Mouse (Mus musculus) mouse embryonic stem cell (cell line): ENCODE measurements around the gene Gatad2b.
"Not testable (repeated sequence)": the region's sequence is repeated elsewhere in the genome, so short reads cannot be mapped to it uniquely, and the experiment has no call there.

Experiments
- in situ Hi-C, 2 experiments: fragments of 300-500 bp; cut with MboI; formaldehyde crosslinking; loops; 1 replicate in 1 of 2; 3 replicates in 1 of 2; pipeline ENCODE4 v1.14.3; 2019 to 2020; ENCODE audit warnings: low sequenced_read_pairs in 2 of 2, low pct_unique_long_range_greater_than_20kb in 1 of 2, mixed read lengths in 1 of 2; ENCODE audit not compliant: unreplicated experiment in 1 of 2

The Gatad2b gene

GRCm38 (mm10) chr3:90293352-90294063 lies 530 bp downstream of the Gatad2b start:
- in situ Hi-C loops: no loop called here

- in situ Hi-C loops: no loop called here
Measured at GRCm38 (mm10) chr3:90294064-90294440, 1.1 kb downstream of the Gatad2b start.

- in situ Hi-C loops: no loop called here
Measured at GRCm38 (mm10) chr3:90294651-90295050, 1.7 kb downstream of the Gatad2b start.

GRCm38 (mm10) chr3:90305801-90306200 lies 12.8 kb downstream of the Gatad2b start:
- in situ Hi-C loops: no loop called here

- in situ Hi-C loops: no loop called here
Measured at GRCm38 (mm10) chr3:90309589-90309988, 16.6 kb downstream of the Gatad2b start.

- in situ Hi-C loops: no loop called here
Measured at GRCm38 (mm10) chr3:90313367-90313766, 20.4 kb downstream of the Gatad2b start.

GRCm38 (mm10) chr3:90314241-90314640 lies 21.3 kb downstream of the Gatad2b start:
- in situ Hi-C loops: no loop called here

- in situ Hi-C loops: no loop called here
Measured at GRCm38 (mm10) chr3:90322289-90322688, 29.3 kb downstream of the Gatad2b start.

- in situ Hi-C loops: no loop called here
Measured at GRCm38 (mm10) chr3:90323119-90323518, 30.1 kb downstream of the Gatad2b start.

- in situ Hi-C loops: no loop called here
Measured at GRCm38 (mm10) chr3:90332485-90332884, 39.5 kb downstream of the Gatad2b start.

GRCm38 (mm10) chr3:90335517-90335916 lies 42.5 kb downstream of the Gatad2b start:
- in situ Hi-C loops: no loop called here

GRCm38 (mm10) chr3:90338190-90338589 lies 45.2 kb downstream of the Gatad2b start:
- in situ Hi-C loops: no loop called here

- in situ Hi-C loops: no loop called here
Measured at GRCm38 (mm10) chr3:90340177-90340576, 47.2 kb downstream of the Gatad2b start.

- in situ Hi-C loops: not testable (repeated sequence)
Measured at GRCm38 (mm10) chr3:90342853-90343252, 49.9 kb downstream of the Gatad2b start.

GRCm38 (mm10) chr3:90347847-90348246 lies 54.9 kb downstream of the Gatad2b start:
- in situ Hi-C loops: no loop called here

GRCm38 (mm10) chr3:90357959-90358358 lies 65.0 kb downstream of the Gatad2b start:
- in situ Hi-C loops: no loop called here

GRCm38 (mm10) chr3:90359230-90359629 lies 66.3 kb downstream of the Gatad2b start:
- in situ Hi-C loops: no loop called here

- in situ Hi-C loops: no loop called here
Measured at GRCm38 (mm10) chr3:90361476-90361875, 68.5 kb downstream of the Gatad2b start.

- in situ Hi-C loops: no loop called here
Measured at GRCm38 (mm10) chr3:90362346-90362745, 69.4 kb downstream of the Gatad2b start.

GRCm38 (mm10) chr3:90367001-90367632 lies 74.1 kb downstream of the Gatad2b start:
- in situ Hi-C loops: no loop called here
